Mouse (Mus musculus): ENCODE data around the gene Rasa3.

Gene Rasa3

GRCm38 (mm10) chr8:13541526-13541925 lies 135.9 kb downstream of the Rasa3 start:
- DNase-seq = no peak

DNA sequence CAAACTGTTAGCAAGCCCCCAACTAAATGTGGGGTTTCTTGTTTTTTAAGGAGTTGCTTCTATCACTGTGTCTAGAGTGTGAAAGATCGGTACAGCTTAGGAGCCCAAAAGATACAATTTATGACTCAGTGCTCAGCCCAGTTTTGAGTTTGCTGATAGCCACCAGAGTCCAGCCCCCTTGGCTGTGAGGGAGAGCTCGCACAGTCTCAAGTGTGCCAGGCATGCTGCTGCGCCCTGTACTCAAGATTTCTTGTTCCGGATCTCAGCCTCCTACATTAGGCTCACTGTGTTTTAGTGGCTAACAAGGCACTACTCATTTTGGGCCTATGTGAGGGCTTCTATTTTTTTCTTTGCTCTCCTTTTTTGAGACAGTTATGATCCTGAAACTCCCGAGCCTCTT lies 137.3 kb downstream of the Rasa3 start:
- peak; percentile 59 to 68 for DNase-seq

GRCm38 (mm10) chr8:13538821-13539220 lies 138.6 kb downstream of the Rasa3 start:
- DNase-seq = peak; percentile 88 to 92

- DNase-seq = no peak
Observed at GRCm38 (mm10) chr8:13537102-13537501, 140.3 kb downstream of the Rasa3 start.

DNA sequence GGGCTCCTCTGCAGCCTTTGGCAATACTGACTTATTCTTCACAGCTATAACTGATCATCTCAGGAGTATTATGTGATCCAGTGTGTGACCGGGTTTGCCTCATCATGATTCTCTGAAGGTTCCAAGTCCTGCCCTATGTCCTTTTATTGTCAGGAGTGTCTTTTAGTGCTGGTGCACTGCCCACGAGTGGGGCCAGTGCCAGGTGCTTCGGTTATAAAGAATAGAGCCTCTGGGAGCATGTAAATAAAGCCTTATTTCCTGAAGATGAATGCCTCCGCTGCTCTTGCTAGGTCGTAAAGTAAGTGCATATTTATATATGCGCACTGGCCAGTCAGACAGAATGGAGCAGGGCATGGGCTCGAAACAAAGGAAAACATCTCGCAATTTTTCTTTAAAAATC lies 144.3 kb downstream of the Rasa3 start:
- no peak for DNase-seq

DNA sequence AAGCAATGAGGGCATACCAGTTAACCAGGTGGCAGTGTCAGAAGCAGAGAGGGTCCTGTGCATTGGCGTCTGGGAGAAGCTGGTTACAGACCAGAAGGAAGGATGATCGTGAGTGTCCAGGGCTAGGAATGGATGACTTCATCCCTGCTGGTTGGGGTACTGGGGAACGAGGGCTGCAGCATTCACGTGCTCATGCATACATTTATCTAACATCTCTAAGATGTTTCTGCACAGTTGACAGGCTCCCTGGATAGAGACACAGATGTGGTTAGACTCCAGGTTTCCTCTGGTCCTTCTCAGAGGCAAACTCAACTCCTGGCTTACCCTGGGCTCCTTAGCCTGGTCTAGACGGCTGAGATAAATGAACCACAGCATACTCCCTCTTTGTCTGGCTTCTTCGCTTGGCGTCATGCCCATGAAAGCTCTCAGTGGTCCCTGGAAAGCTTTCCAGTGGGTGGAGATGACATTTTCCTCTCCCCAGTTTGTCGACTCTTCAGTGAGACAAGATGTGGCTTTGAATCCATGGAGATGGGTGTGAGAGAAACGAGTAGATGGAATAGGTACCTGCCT lies 145.7 kb downstream of the Rasa3 start:
- no peak for DNase-seq

DNA sequence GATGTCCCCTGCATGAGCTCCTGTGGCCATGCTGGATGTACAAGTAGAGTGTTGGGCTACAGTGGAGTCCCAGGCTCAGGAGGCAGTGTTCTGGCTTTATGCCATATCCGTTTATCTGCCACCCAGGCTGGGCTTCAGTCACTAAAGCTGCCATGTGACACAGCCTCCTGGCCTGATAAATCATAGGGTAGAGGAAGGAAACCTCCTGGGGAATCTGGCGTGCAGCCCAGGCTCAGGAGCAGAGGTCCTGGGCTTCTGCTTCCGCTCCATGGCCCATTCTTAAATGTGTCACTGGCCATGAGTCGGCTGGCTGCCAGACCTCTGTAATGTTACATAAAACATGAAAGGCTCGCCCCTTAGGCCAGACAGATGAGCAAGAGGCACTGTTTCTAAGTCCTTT lies 146.5 kb downstream of the Rasa3 start:
- peak; percentile 89 to 93 for DNase-seq

DNA sequence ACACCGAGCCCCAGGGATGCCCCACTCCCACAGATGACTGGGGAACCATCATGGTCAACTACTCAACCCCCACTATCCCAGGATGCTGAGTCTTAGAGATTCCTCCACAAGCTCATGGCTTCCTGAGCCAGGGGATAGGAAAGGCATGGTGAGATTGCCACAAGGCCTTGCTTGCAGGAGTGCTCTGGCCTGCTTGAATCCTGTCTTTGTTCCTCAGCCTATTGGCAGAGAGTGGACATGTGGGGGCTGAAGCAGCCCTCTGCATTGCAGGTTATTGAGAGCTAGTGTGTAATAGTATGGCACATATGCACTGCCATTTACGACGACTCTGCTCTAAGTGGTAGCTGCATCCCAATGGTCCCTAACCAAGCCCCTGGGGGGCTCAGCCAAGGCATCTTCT lies 147.0 kb downstream of the Rasa3 start:
- DNase-seq = no peak

DNA sequence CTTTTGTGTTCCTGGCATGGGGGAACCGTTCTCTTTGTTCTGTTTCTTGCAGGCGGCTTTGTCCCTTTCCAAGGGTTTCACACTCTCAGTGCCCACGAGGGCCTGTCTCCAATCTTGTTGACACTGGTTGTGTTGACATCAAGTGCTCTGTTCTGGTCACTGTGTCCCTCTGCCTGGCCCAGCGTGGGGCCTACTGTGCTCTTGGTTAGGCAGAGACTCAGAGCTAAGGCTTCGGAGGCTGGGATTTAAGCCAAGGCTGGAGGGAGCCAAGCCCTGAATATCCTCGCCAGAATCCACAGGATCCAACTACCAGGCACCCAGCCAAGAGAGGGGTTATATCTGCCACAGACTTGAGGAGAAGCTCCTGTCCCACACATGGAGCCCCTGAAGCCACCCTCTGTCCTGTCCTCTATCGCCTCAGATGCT lies 147.5 kb downstream of the Rasa3 start:
- DNase-seq = peak; percentile 87 to 92

DNA sequence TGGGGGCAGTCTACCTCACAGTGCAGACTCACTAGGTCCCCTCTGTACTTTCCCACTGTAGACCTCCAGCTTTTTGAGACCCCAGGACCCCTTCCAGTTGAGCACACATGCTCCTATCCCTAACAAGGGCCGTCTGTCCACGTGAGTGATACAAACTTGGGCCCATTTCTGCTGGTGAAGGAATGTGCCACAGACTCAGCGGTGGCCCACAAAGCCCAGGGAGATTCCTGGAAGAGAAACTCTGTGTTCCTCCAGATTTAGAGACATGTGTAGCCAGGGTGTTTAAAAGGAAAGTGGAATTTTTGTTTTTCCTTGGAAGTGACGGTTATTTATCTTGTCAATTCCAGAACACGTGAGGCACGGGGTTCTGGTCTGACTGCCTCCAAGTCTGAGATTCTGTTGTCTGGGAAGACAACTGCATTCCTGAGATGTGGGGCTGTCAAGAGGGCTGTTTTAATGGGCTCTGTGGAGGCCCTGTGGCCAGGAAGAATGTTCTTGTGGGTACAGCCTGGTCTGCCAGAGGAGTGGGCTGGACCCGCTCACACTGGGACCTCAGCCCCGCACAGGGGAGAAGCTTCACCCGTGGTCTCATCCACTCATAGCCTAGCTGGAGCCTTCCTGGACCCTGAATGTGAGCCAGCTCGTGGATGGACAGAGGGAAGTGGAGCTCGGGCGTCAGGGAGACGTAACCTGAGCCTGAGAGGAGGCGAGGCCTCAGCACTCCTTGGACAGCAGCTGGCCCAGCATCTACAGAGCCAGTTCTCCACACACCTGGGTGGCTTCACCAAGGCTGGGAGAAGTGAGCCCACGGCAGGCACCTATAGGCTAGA lies 148.2 kb downstream of the Rasa3 start:
- no peak for DNase-seq

GRCm38 (mm10) chr8:13521392-13521791 lies 156.0 kb downstream of the Rasa3 start:
- no peak for DNase-seq

- DNase-seq = no peak
Observed at GRCm38 (mm10) chr8:13520349-13520748, 157.1 kb downstream of the Rasa3 start.

DNA sequence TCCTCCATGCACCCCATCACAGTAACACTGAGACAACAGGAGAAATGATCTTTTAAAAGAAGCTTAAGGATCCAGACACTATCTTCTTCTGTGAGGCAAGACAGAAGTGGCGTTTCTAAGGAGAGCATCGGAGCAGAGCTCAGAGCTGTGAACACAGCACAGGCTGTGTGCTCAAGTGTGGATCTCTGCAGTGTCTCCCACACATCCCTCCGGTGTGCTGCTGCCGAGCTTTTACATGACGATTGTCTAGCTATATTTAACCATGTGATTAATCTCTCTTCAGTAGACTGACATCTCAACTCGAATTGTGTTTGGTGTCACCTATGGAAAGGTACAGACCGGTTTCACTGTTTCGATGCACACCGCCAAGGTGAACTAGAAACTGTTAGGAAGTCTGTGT lies 157.9 kb downstream of the Rasa3 start:
- no peak for DNase-seq

DNA sequence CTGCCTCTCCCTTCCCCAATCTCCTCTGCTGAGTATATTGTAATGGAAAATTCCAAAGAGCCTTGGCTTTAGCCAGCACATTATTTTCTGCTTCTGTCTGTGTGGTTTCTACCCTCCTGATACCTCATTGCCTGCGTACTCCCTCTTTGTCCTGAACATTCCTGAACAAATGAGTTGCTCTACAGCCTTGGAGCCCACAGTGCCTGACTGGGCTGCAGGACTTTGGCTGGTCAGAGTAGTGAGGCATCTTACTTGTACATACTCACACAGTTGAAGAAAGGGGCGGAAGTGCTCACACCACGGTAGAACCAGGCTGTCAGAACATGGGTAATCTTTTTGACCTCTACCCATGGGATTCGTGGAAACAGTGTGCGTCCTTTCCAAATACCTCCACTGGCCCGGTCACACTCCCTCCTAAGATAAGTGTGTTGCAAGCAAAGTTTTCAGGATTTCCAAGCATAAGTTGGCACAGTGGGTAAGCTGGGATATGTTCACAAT lies 160.1 kb downstream of the Rasa3 start:
- peak in 1 of 2 experiments; percentile 38 for DNase-seq

Measured in lung, adult 18-20 months (tissue).